Mouse (Mus musculus) neutrophil, adult 83 days (primary cell): ENCODE data around the gene Zc3h18. TPM values are rescaled to one million over a fixed set of nuclear protein-coding genes. Genes with fewer than 3 reads are reported as not detected.

Experiments used
- total RNA-seq, 2 experiments: library from RNA; stranded (reverse); gene quantifications; one replicate each; pipeline ENCODE4 v1.2.4; 2023

Zc3h18 gene
- total RNA-seq, result 10 to 100 TPM; 55.6 to 56.3 TPM

GRCm38 (mm10) chr8:122376365-122377231 is at the start of gene Zc3h18:
Gene Zc3h18 (plus strand): TSS chr8:122376609.

DNA sequence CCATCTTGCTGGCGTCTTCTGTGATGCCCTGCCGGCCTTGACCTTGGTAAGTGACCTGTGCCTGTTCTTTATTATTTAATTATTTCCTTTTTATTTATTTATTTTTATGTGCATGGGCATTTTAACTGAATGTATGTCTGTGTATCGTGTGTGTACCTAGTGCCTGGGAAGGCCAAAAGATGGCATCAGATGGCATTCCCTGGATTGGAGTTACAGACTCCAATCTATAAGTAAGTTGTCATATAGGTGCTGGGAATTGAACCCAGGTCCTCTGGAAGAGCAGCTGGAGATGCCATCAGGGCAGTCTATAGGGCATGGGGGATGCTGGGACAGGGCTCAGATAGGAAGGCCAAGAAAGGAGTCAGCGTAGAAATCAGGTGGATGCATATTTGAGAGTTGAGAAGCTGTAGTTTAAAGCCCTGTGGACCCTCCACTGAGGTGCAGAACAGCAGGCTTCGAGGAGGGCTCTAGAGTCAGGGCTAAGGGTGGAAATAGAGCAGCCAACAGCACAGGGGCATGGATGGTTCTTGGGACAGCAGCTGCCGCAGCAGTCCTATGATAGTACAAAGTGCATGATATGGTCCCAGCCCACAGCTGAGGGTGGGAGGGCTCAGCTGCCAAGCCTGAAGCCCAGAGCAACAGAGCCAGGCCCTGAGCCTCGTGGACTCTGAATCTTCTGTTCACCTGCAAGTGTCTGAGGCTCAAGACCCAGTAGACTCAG is 15.6 kb upstream of the Zc3h18 start, which contains the start of gene Trhr2:
Trhr2 (minus strand) TSS at position 51 of the 721 bp plus-strand sequence.

GRCm38 (mm10) chr8:122421376-122422070 is 45.1 kb downstream of the Zc3h18 start, which contains the start of gene Il17c:
Gene Il17c (plus strand): TSS chr8:122422020.

DNA sequence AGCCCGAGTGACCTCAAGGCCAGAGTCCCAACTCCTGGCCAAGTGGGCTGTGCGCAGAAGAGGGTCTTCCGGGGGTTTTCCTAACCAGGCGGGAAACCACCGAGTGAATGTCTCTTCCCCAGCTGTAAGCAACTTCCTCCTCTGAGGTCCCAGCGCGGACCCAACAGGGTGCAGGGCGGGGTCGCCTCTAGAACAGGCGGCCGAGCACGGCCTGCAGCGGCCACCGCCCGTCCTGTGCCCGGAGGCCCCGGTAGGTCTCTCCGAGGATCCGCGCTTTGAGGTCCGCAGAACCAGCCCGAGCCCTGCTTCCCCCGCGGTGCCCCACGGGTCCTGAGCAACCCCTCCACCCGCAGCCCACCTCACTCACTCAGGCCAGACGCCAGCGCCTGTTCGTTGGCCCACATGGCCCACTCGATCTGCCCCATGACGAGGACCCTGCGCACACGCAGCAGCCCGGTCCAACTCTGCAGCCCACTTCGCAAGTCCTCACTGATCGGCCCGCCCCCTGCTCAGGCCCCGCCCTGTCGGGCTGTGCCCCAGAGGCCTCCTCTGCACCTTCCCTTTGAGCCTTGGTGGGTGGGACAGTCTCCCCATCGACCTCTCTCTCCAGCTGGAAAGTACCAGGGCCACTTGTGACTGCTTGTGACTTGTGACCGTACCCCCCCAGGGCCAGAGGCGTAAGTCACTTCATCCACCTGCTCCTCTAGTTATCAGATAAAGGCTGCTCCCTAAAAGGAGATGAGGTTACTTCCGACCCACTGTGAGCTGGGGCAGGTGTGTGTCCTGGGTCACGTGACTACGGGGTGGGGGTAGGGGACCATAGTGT is 56.2 kb downstream of the Zc3h18 start, which contains the start of gene Cyba:
Cyba (minus strand) TSS at position 488 of the 826 bp plus-strand sequence.

GRCm38 (mm10) chr8:122443262-122444006 is 67.0 kb downstream of the Zc3h18 start, which contains the start of gene Mvd:
Gene Mvd (minus strand): TSS chr8:122443422.

DNA sequence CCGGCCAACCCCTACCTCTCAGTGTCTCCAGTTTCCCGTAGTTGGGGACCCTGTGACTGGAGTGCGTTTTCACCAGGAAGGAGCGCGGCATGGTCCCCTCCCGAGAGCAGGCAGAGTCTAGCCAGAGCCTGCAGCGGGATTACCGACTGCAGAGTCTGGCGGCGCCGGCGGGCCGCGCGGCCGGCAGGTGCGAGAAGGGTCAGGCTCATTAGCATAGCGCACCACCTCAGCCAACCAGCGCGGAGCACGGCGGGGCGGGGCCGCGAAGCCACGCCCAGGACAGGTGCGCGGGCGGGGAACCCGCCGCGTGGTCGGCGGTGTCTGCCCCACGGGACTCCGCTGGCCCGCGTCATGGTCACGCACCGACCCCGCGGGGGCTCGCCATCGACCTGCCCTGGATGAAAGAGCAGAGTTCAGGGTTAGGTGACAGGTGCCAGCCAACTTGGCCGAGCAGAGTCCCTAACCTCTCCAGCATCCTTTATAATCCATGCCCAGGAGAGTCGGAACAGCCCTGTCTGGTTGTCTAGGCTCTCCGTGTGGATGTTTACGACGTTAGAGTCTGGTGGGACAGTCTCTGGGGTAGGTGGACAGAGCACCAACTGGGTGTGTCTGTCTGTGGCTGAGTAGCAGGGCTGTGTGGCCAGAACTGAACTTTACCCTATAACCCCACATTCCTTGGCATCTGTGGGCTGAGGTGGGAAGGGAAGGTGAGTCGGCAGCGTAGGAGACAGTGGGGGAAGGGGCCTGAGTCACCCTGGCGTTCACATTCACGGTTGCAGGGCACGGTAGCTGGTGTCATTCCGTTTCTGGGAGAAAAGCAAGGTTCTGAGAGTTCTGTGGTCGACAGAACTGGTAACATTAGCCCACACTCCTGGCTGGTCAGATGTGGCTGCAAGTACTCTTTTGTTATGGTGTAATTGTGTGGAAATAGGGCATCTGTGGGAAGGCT is 84.4 kb downstream of the Zc3h18 start, which contains the start of gene Snai3:
Snai3 (minus strand) TSS at position 210 of the 949 bp plus-strand sequence.

Other genes with a start within 250 kb of the Zc3h18 start
- 10 to 100 TPM; 27.9 to 46.5 TPM for gene Zfpm1, start 94.5 kb upstream of the Zc3h18 start, total RNA-seq
- gene Trhr2, start 15.9 kb upstream of the Zc3h18 start, total RNA-seq, result not detected
- not detected for gene Il17c, start 45.4 kb downstream of the Zc3h18 start, total RNA-seq
- 100 to 1,000 TPM; 778 to 797 TPM for gene Cyba, start 56.3 kb downstream of the Zc3h18 start, total RNA-seq
- 10 to 100 TPM in 1 of 2 experiments, 1 to 10 TPM in 1; 8.6 to 10.3 TPM for gene Mvd, start 66.8 kb downstream of the Zc3h18 start, total RNA-seq
- not detected for gene Snai3, start 84.1 kb downstream of the Zc3h18 start, total RNA-seq
- 10 to 100 TPM; 46.3 to 60.3 TPM for gene Rnf166, start 99.5 kb downstream of the Zc3h18 start, total RNA-seq
- gene Ctu2, start 99.5 kb downstream of the Zc3h18 start, total RNA-seq, result 10 to 100 TPM; 10.5 to 12.6 TPM
- 10 to 100 TPM; 36.0 to 51.0 TPM for gene Piezo1, start 174.7 kb downstream of the Zc3h18 start, total RNA-seq
- gene Cdt1, start 191.4 kb downstream of the Zc3h18 start, total RNA-seq, result 10 to 100 TPM; 51.4 to 59.5 TPM
- gene Aprt, start 200.3 kb downstream of the Zc3h18 start, total RNA-seq, result 100 to 1,000 TPM; 172 to 173 TPM
- gene Galns, start 234.9 kb downstream of the Zc3h18 start, total RNA-seq, result 10 to 100 TPM; 72.6 to 77.7 TPM
- gene Trappc2l, start 235.0 kb downstream of the Zc3h18 start, total RNA-seq, result 10 to 100 TPM; 37.4 to 43.3 TPM
- gene Pabpn1l, start 246.1 kb downstream of the Zc3h18 start, total RNA-seq, result not detected